Mouse (Mus musculus) hindlimb bud, embryonic 11.5 days (tissue): ENCODE data around the gene Paxbp1.

ENCODE experiments used
- DNase-seq: peaks from one replicate; pipeline ENCODE4 v3.0.0-alpha.2; 2012; ENCODE audit warnings: low read depth, low spot score; ENCODE audit errors: extremely low spot score

The Paxbp1 gene

GRCm38 (mm10) chr16:91056043-91056821 is 11.9 kb upstream of the Paxbp1 start:
- DNase-seq: no peak

GRCm38 (mm10) chr16:91055150-91055549 is 10.8 kb upstream of the Paxbp1 start:
- no peak for DNase-seq

- no peak for DNase-seq
Observed at GRCm38 (mm10) chr16:91053599-91053998, 9.3 kb upstream of the Paxbp1 start.

- DNase-seq: no peak
Observed at GRCm38 (mm10) chr16:91045511-91045910, 1.2 kb upstream of the Paxbp1 start.

- DNase-seq: no peak
Observed at GRCm38 (mm10) chr16:91043461-91044248, 688 bp downstream of the Paxbp1 start.

- no peak for DNase-seq
Observed at GRCm38 (mm10) chr16:91042640-91043039, 1.7 kb downstream of the Paxbp1 start.

GRCm38 (mm10) chr16:91035866-91036265 is 8.5 kb downstream of the Paxbp1 start:
- no peak for DNase-seq

GRCm38 (mm10) chr16:91030751-91031150 is 13.6 kb downstream of the Paxbp1 start:
- no peak for DNase-seq

- no peak for DNase-seq
Observed at GRCm38 (mm10) chr16:91029901-91030300, 14.4 kb downstream of the Paxbp1 start.

GRCm38 (mm10) chr16:91029161-91029743 is 15.1 kb downstream of the Paxbp1 start:
- no peak for DNase-seq

- no peak for DNase-seq
Observed at GRCm38 (mm10) chr16:91026290-91026689, 18.1 kb downstream of the Paxbp1 start.

GRCm38 (mm10) chr16:91023384-91023783 is 21.0 kb downstream of the Paxbp1 start:
- DNase-seq: no peak

- DNase-seq: no peak
Observed at GRCm38 (mm10) chr16:91020842-91021483, 23.4 kb downstream of the Paxbp1 start.

GRCm38 (mm10) chr16:91019476-91019875 is 24.9 kb downstream of the Paxbp1 start:
- no peak for DNase-seq

GRCm38 (mm10) chr16:91015761-91016160 is 28.6 kb downstream of the Paxbp1 start:
- DNase-seq: no peak

- no peak for DNase-seq
Observed at GRCm38 (mm10) chr16:91011847-91012246, 32.5 kb downstream of the Paxbp1 start.

GRCm38 (mm10) chr16:91011021-91011683 is 33.2 kb downstream of the Paxbp1 start, which contains the start of gene Synj1:
Synj1 (minus strand) TSS chr16:91011308.
- DNase-seq: peak; percentile 30

GRCm38 (mm10) chr16:91010581-91011020 is 33.7 kb downstream of the Paxbp1 start:
- DNase-seq: no peak

GRCm38 (mm10) chr16:91009942-91010529 is 34.3 kb downstream of the Paxbp1 start:
- DNase-seq: peak; percentile 0

- DNase-seq: no peak
Observed at GRCm38 (mm10) chr16:91004915-91005538, 39.3 kb downstream of the Paxbp1 start.
